Mouse (Mus musculus) E14TG2a.4 (cell line): ENCODE data around the gene Metrnl.

Experiments used
- CTCF ChIP-seq: conservative IDR thresholded peaks from 2 replicates; pipeline ENCODE4 v1.5.1; 2014; ENCODE audit warnings: low read length
- NANOG ChIP-seq: IDR thresholded peaks from 2 replicates; pipeline ENCODE4 v1.6.1; 2014; ENCODE audit warnings: borderline replicate concordance, low read length, mixed read lengths

- no peak for TF ChIP-seq CTCF
- TF ChIP-seq NANOG = no peak
Observed at GRCm38 (mm10) chr11:121710245-121710644, 8.9 kb downstream of the Metrnl start.
